Mouse (Mus musculus): ENCODE measurements around the gene Coa3.

- TF ChIP-seq MAFK (IDR thresholded peaks at IDR 0.05; ENCODE audit: insufficient read depth, low read depth, low read length) (no peak), ZNF384 (IDR thresholded peaks at IDR 0.05; ENCODE audit: low read depth, low read length) (no peak; the same call in 1 of the 2 replicates)
Measured at GRCm38 (mm10) chr11:101315082-101315650, 36.3 kb upstream of the Coa3 start.
